Mouse (Mus musculus) lung, postnatal 0 days (tissue): ENCODE data around the gene Snx15. TPM values are rescaled to one million over a fixed set of nuclear protein-coding genes. Genes with fewer than 3 reads are reported as not detected.

Experiments
- ATAC-seq: fragments of 200-750 bp; cut with Nextera tagmentation; 2 replicates; pipeline ENCODE4 v1.8.0; 2017; ENCODE audit warnings: moderate library complexity
- DNase-seq: peaks from one replicate; pipeline ENCODE4 v3.0.0-alpha.2; 2016; ENCODE audit warnings: low spot score
- H3K27ac ChIP-seq: fragments of 300-500 bp; sonication (generic); 2 replicates; pipeline ENCODE4 v1.5.1; 2014; ENCODE audit warnings: antibody characterized with exemption, mild to moderate bottlenecking, low read length, mixed read lengths
- H3K27me3 ChIP-seq: fragments of 300-500 bp; sonication (generic); replicated peaks from 2 replicates; pipeline ENCODE4 v1.6.1; 2014; ENCODE audit warnings: low read length, mixed read lengths; ENCODE audit not compliant: insufficient read depth
- H3K36me3 ChIP-seq: fragments of 300-500 bp; sonication (generic); 2 replicates; pipeline ENCODE4 v1.6.1; 2014; ENCODE audit warnings: low read length, mixed read lengths; ENCODE audit not compliant: insufficient read depth
- H3K4me1 ChIP-seq: fragments of 300-500 bp; sonication (generic); 2 replicates; pipeline ENCODE4 v1.6.1; 2014; ENCODE audit warnings: antibody characterized with exemption, low read depth, low read length, mixed read lengths; ENCODE audit not compliant: insufficient read depth
- H3K4me2 ChIP-seq: fragments of 300-500 bp; sonication (generic); replicated peaks from 2 replicates; pipeline ENCODE4 v1.6.1; 2014; ENCODE audit warnings: low read depth, mild to moderate bottlenecking, low read length, moderate library complexity, mixed read lengths
- H3K4me3 ChIP-seq: fragments of 300-500 bp; sonication (generic); 2 replicates; pipeline ENCODE4 v1.5.1; 2014; ENCODE audit warnings: low read depth, low read length
- H3K9ac ChIP-seq: fragments of 300-500 bp; sonication (generic); replicated peaks from 2 replicates; pipeline ENCODE4 v1.6.1; 2014; ENCODE audit warnings: low read depth, mild to moderate bottlenecking
- H3K9me3 ChIP-seq: fragments of 300-500 bp; sonication (generic); 2 replicates; pipeline ENCODE4 v1.6.1; 2016; ENCODE audit warnings: low read length, mixed read lengths
- CTCF ChIP-seq: IDR thresholded peaks from 2 replicates; pipeline ENCODE4 v1.5.1; 2016; ENCODE audit warnings: antibody characterized with exemption, mild to moderate bottlenecking
- EP300 ChIP-seq: IDR thresholded peaks from 2 replicates; pipeline ENCODE4 v1.6.1; 2016; ENCODE audit warnings: antibody characterized with exemption, mild to moderate bottlenecking, control low read depth
- WGBS: fragments of 180-500 bp; shearing (Covaris S2); extraction: QIAGEN DNeasy Blood & Tissue Kit; methylation state at CpG from one replicate; pipeline ENCODE4 v1.1.7; 2014; 5-methylcytosine and 5-hydroxymethylcytosine counted together
- polyA plus RNA-seq: library from polyadenylated mRNA; unstranded; fragments of >200 nt; fragmentation: Nextera tagmentation; extraction: Ambion mirVana; gene quantifications from 2 replicates; pipeline ENCODE4 v1.2.1, GENCODE M21; 2015

Gene Snx15
- polyA plus RNA-seq, 1 experiment from 2014 or later, result 29.7 TPM

GRCm38 (mm10) chr19:6101186-6101585 is 26.9 kb downstream of the Snx15 start:
- Histone ChIP-seq H3K4me3 (no peak overlapping the region), H3K27ac (no peak overlapping the region), H3K27me3 (no peaks in the 10 kb centered on the region), H3K36me3 (no peaks in the 10 kb centered on the region), H3K4me2 (no peak overlapping the region), H3K9ac (no peak overlapping the region), H3K9me3 (no peaks in the 10 kb centered on the region), H3K4me1 (no peaks in the 10 kb centered on the region)
- ATAC-seq, result no peak
- peak; percentile 14 for DNase-seq
- TF ChIP-seq EP300 (no peak), CTCF (no peak)
- 56% methylated on average over 6 of the region's 6 CpGs for WGBS

- Histone ChIP-seq H3K27ac (no peak overlapping the region), H3K9ac (no peak overlapping the region), H3K4me1 (no peaks in the 10 kb centered on the region), H3K27me3 (no peaks in the 10 kb centered on the region), H3K4me3 (no peak overlapping the region), H3K36me3 (no peaks in the 10 kb centered on the region), H3K4me2 (no peak overlapping the region), H3K9me3 (no peaks in the 10 kb centered on the region)
- TF ChIP-seq CTCF (no peak), EP300 (no peak)
- DNase-seq (no peak), ATAC-seq (no peak)
- WGBS, result 88% methylated on average over 3 of the region's 3 CpGs
Measured at GRCm38 (mm10) chr19:6097847-6098246, 30.3 kb downstream of the Snx15 start.

GRCm38 (mm10) chr19:6094119-6094518 is 34.0 kb downstream of the Snx15 start, which contains the start of gene AC131692.1:
Gene AC131692.1 (plus strand): TSS chr19:6094419.
- no peak for TF ChIP-seq EP300
- TF ChIP-seq CTCF, result no peak
- Histone ChIP-seq H3K4me2 (no peak within 1 kb of the TSS), H3K9me3 (no peaks in the 10 kb centered on the region), H3K36me3 (0 out of 2 replicates have a peak, but pooled peaks cover 3% of the 10 kb centered on the region), H3K9ac (no peak within 1 kb of the TSS), H3K27me3 (no peaks in the 10 kb centered on the region), H3K4me3 (no peak within 1 kb of the TSS), H3K27ac (no peak within 1 kb of the TSS), H3K4me1 (no peaks in the 10 kb centered on the region)
- DNase-seq (no peak), ATAC-seq (no peak)
- WGBS, result 82% methylated on average over 7 of the region's 7 CpGs

DNA sequence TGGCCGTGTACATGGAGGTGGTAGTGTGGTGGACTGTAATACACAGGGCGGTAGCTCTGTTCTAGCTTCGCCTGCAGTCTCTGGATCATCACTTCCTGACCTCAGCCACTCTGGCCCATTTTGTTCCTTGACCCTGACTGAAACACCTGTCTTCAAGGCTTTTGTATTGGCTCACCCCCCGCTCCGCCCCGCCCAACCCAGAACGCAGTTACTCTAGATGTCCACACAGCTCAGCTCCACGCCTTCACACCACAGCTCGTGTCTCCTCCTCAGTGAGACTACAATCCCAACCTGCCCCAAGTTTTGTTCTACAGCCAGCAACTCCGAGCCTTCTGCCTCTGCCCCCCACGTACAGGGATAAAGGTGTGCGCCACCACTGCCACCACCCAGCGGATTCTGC is 39.3 kb downstream of the Snx15 start:
- H3K4me1 ChIP-seq, result 0 out of 2 replicates have a peak, but pooled peaks cover 5% of the 10 kb centered on the region
- no peak overlapping the region for H3K4me3 ChIP-seq
- 91% methylated on average over 13 of the region's 13 CpGs for WGBS
- H3K36me3 ChIP-seq, result 0 out of 2 replicates have a peak, but pooled peaks cover 3% of the 10 kb centered on the region
- H3K9me3 ChIP-seq, result no peaks in the 10 kb centered on the region
- no peak overlapping the region for H3K9ac ChIP-seq
- no peak for DNase-seq
- H3K27me3 ChIP-seq, result no peaks in the 10 kb centered on the region
- no peak overlapping the region for H3K27ac ChIP-seq
- H3K4me2 ChIP-seq, result no peak overlapping the region
- no peak for TF ChIP-seq EP300
- TF ChIP-seq CTCF, result no peak
- ATAC-seq, result no peak

- ATAC-seq, result peak; percentile 60
- Histone ChIP-seq H3K4me3 (peak overlapping the region; percentile 62), H3K9me3 (no peaks in the 10 kb centered on the region), H3K4me1 (0 out of 2 replicates have a peak, but pooled peaks cover 6% of the 10 kb centered on the region), H3K36me3 (peaks cover 15% of the 10 kb centered on the region; the same call in 1 of the 2 replicates), H3K9ac (peak overlapping the region; percentile 34; the same call in 1 of the 2 replicates), H3K4me2 (peak overlapping the region; percentile 94), H3K27ac (no peak overlapping the region), H3K27me3 (no peaks in the 10 kb centered on the region)
- no peak for TF ChIP-seq EP300
- TF ChIP-seq CTCF, result no peak
- DNase-seq, result peak; percentile 84
- 1% methylated on average over 17 of the region's 17 CpGs for WGBS
Measured at GRCm38 (mm10) chr19:6085417-6085879, 42.7 kb downstream of the Snx15 start.

DNA sequence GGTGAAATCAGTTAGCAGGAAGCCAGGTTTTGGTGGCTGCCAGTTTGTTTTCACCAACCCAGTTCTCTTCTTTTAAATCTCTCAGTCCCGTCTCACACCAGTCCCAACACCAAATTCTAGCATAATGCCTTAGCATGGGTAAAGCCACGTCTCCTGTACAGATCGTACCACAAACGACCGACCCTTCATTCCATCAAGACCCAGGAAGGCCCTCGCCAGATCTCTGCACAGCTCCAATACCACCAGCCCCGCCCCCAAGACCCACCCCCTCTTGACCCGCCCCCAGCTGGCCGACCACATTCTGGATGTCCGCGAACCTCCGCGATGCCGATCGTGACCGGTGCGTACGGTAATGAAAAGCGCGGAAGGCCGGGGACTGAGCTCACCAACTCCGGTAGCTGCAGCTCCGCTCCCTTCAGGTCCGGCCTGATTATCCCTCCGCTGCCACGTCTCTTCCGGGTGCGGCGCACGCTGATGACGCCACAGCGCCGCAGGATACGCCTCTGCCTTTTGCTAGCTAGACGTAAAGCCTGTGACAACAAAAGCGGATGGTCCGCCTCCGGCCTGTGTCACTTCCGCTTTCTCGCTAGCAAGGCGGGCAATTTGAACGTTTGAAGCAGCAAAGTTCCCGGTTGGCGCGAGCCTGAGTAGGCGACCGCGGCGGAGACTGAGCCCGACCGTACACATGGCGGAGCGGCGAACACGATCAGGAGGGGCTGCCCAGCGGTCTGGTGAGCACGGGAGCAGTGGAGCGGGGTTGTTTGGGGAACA is 43.4 kb downstream of the Snx15 start, which contains the start of the genes Zfpl1 and Cdca5:
TSS of gene Zfpl1 (minus strand) at position 479 of the 771 bp plus-strand sequence.
TSS of gene Cdca5 (plus strand) at position 506 of the 771 bp plus-strand sequence.
- H3K9me3 ChIP-seq, result no peaks in the 10 kb centered on the region
- peaks cover 20% of the 10 kb centered on the region; the same call in 1 of the 2 replicates for H3K36me3 ChIP-seq
- 0 out of 2 replicates have a peak, but pooled peaks cover 6% of the 10 kb centered on the region for H3K4me1 ChIP-seq
- WGBS, result under 1% methylated on average over 57 of the region's 58 CpGs
- DNase-seq (peak; percentile 98), ATAC-seq (peak; percentile 96)
- TF ChIP-seq EP300 (peak; percentile 55; the same call in 1 of the 2 replicates), CTCF (no peak)
- peak within 1 kb of the TSS; percentile 62 for H3K4me3 ChIP-seq
- H3K27ac ChIP-seq, result peak within 1 kb of the TSS; percentile 40; the same call in 1 of the 2 replicates
- peak within 1 kb of the TSS; percentile 65 for H3K9ac ChIP-seq
- H3K4me2 ChIP-seq, result peak within 1 kb of the TSS; percentile 94
- H3K27me3 ChIP-seq, result no peaks in the 10 kb centered on the region
